Mouse (Mus musculus) CH12.LX (cell line): ENCODE measurements around the gene Trabd2b. TPM values are rescaled to one million over a fixed set of nuclear protein-coding genes. Genes with fewer than 3 reads are reported as not detected.

ENCODE experiments used
- DNase-seq: peaks from one replicate; pipeline ENCODE4 v3.0.0-alpha.2; 2013; ENCODE audit errors: extremely low read depth
- H3K27ac ChIP-seq: 2 replicates; pipeline ENCODE4 v1.5.1; 2012; ENCODE audit warnings: low read depth, mild to moderate bottlenecking, control low read depth, moderate library complexity; ENCODE audit not compliant: insufficient read depth
- H3K27me3 ChIP-seq: replicated peaks from 2 replicates; pipeline ENCODE3; 2012; ENCODE audit warnings: inconsistent platforms
- H3K36me3 ChIP-seq, 2 experiments: replicated peaks in 1 of 2; 2 replicates each; pipeline versions ENCODE3 to v1.6.1; 2012; ENCODE audit warnings: inconsistent platforms in 1 of 2, low read length in 1 of 2, mild to moderate bottlenecking in 1 of 2, mixed read lengths in 1 of 2, moderate library complexity in 1 of 2; ENCODE audit not compliant: control insufficient read depth in 1 of 2, insufficient read depth in 1 of 2
- H3K4me1 ChIP-seq, 2 experiments: 2 replicates each; pipeline ENCODE4 v1.6.1; 2012; ENCODE audit warnings: inconsistent platforms in 1 of 2, moderate library complexity in 1 of 2; ENCODE audit not compliant: insufficient read depth in 2 of 2, control insufficient read depth in 1 of 2
- H3K4me2 ChIP-seq: 2 replicates; pipeline ENCODE4 v1.6.1; 2012; ENCODE audit warnings: low read depth, mild to moderate bottlenecking, control low read depth; ENCODE audit not compliant: poor library complexity, insufficient read depth, severe bottlenecking
- H3K4me3 ChIP-seq, 3 experiments: fragments of 150-350 bp in 1 of 3; sonication (generic) in 1 of 3; replicated peaks in 1 of 3; 2 replicates each; pipeline versions ENCODE3 to v1.5.1; 2011 to 2012; ENCODE audit warnings: low read depth in 2 of 3, low read length in 2 of 3, mild to moderate bottlenecking in 2 of 3, moderate library complexity in 2 of 3, control low read depth in 1 of 3, improper control_type of control experiment in 1 of 3, inconsistent platforms in 1 of 3, mixed read lengths in 1 of 3; ENCODE audit not compliant: poor library complexity in 1 of 3
- H3K79me2 ChIP-seq: replicated peaks from 2 replicates; pipeline ENCODE4 v1.6.1; 2012; ENCODE audit warnings: mild to moderate bottlenecking, moderate library complexity; ENCODE audit not compliant: control insufficient read depth, poor library complexity, insufficient read depth, severe bottlenecking; ENCODE audit errors: extremely low read depth
- H3K9ac ChIP-seq: 2 replicates; pipeline ENCODE4 v1.6.1; 2012; ENCODE audit warnings: low read depth, mild to moderate bottlenecking, control low read depth, moderate library complexity; ENCODE audit not compliant: insufficient read depth
- H3K9me3 ChIP-seq: replicated peaks from 2 replicates; pipeline ENCODE3; 2012; ENCODE audit warnings: low read length, inconsistent platforms, mixed read lengths
- CHD2 ChIP-seq: IDR thresholded peaks from 2 replicates; pipeline ENCODE4 v1.6.1; 2011; ENCODE audit warnings: low read length, improper control_type of control experiment
- E2F4 ChIP-seq: IDR thresholded peaks from 2 replicates; pipeline ENCODE4 v1.6.1; 2011; ENCODE audit warnings: low read depth, low read length, improper control_type of control experiment; ENCODE audit not compliant: insufficient replicate concordance
- EP300 ChIP-seq: IDR thresholded peaks from 2 replicates; pipeline ENCODE4 v1.6.1; 2011; ENCODE audit warnings: low read length, improper control_type of control experiment
- ETS1 ChIP-seq: conservative IDR thresholded peaks from 2 replicates; pipeline ENCODE4 v1.6.1; 2012; ENCODE audit warnings: low read depth, mild to moderate bottlenecking, inconsistent platforms, low read length, improper control_type of control experiment, moderate library complexity
- GABPA ChIP-seq: IDR thresholded peaks from 2 replicates; pipeline ENCODE4 v1.6.1; 2012; ENCODE audit warnings: low read depth, low read length, improper control_type of control experiment, inconsistent platforms; ENCODE audit not compliant: insufficient replicate concordance
- HCFC1 ChIP-seq: IDR thresholded peaks from 2 replicates; pipeline ENCODE4 v1.6.1; 2012; ENCODE audit warnings: low read depth, mild to moderate bottlenecking, inconsistent platforms, low read length, improper control_type of control experiment
- JUND ChIP-seq: conservative IDR thresholded peaks from 2 replicates; pipeline ENCODE4 v1.6.1; 2011; ENCODE audit warnings: low read depth, low read length, improper control_type of control experiment
- KAT2A ChIP-seq: IDR thresholded peaks from 2 replicates; pipeline ENCODE4 v1.6.1; 2012; ENCODE audit warnings: low read length, improper control_type of control experiment, inconsistent platforms; ENCODE audit not compliant: insufficient replicate concordance
- MAX ChIP-seq: IDR thresholded peaks from 2 replicates; pipeline ENCODE4 v1.6.1; 2011; ENCODE audit warnings: low read length, improper control_type of control experiment
- MAZ ChIP-seq: IDR thresholded peaks from 2 replicates; pipeline ENCODE4 v1.6.1; 2012; ENCODE audit warnings: low read depth, mild to moderate bottlenecking, inconsistent platforms, low read length, improper control_type of control experiment, moderate library complexity
- MXI1 ChIP-seq: IDR thresholded peaks from 2 replicates; pipeline ENCODE4 v1.6.1; 2011; ENCODE audit warnings: mild to moderate bottlenecking, low read depth, low read length, improper control_type of control experiment
- MYC ChIP-seq: IDR thresholded peaks from 2 replicates; pipeline ENCODE4 v1.6.1; 2011; ENCODE audit warnings: low read depth, mild to moderate bottlenecking, improper control_type of control experiment, low read length
- NELFE ChIP-seq: IDR thresholded peaks from 2 replicates; pipeline ENCODE4 v1.6.1; 2011; ENCODE audit warnings: low read depth, low read length, improper control_type of control experiment
- NRF1 ChIP-seq: IDR thresholded peaks from 2 replicates; pipeline ENCODE4 v1.6.1; 2014; ENCODE audit warnings: low read depth, mild to moderate bottlenecking, inconsistent platforms, low read length, improper control_type of control experiment, moderate library complexity
- SMC3 ChIP-seq: IDR thresholded peaks from 2 replicates; pipeline ENCODE4 v1.6.1; 2011; ENCODE audit warnings: low read depth, low read length, improper control_type of control experiment
- TBP ChIP-seq: conservative IDR thresholded peaks from 2 replicates; pipeline ENCODE4 v1.6.1; 2011; ENCODE audit warnings: low read depth, low read length, improper control_type of control experiment
- UBTF ChIP-seq: IDR thresholded peaks from 2 replicates; pipeline ENCODE4 v1.6.1; 2012; ENCODE audit warnings: low read depth, mild to moderate bottlenecking, inconsistent platforms, low read length, improper control_type of control experiment, moderate library complexity
- USF1 ChIP-seq: IDR thresholded peaks from 2 replicates; pipeline ENCODE4 v1.6.1; 2014; ENCODE audit warnings: low read depth, mild to moderate bottlenecking, inconsistent platforms, low read length, improper control_type of control experiment
- ZC3H11A ChIP-seq: IDR thresholded peaks from 2 replicates; pipeline ENCODE4 v1.6.1; 2012; ENCODE audit warnings: low read depth, mild to moderate bottlenecking, inconsistent platforms, low read length, improper control_type of control experiment
- ZMIZ1 ChIP-seq: IDR thresholded peaks from 2 replicates; pipeline ENCODE4 v1.6.1; 2012; ENCODE audit warnings: low read depth, mild to moderate bottlenecking, inconsistent platforms, low read length, improper control_type of control experiment
- dilution Hi-C: fragments of 300-500 bp; cut with MboI; formaldehyde crosslinking; loops from 2 replicates; pipeline ENCODE4 v1.14.3; 2020; ENCODE audit warnings: low sequenced_read_pairs; ENCODE audit not compliant: extremely low pct_unique_long_range_greater_than_20kb, extremely low pct_ligation_motif_present
- in situ Hi-C: fragments of 300-500 bp; cut with MboI; formaldehyde crosslinking; loops from 3 replicates; pipeline ENCODE4 v1.14.3; 2019; ENCODE audit warnings: low sequenced_read_pairs, low pct_ligation_motif_present, low pct_unique_long_range_greater_than_20kb, mixed read lengths
- polyA plus RNA-seq: library from polyadenylated mRNA; unstranded; fragments of >175 nt; gene quantifications from 2 replicates; pipeline ENCODE4 v1.2.1, GENCODE M21; 2012; ENCODE audit warnings: low read depth; ENCODE audit not compliant: insufficient read length
- total RNA-seq, 2 experiments: library from RNA; depleted of rRNA; stranded (reverse); fragments of 300-350 nt in 1 of 2; fragments of >200 nt in 1 of 2; gene quantifications; 2 replicates each; pipeline ENCODE4 v1.2.3; 2012 to 2014

The Trabd2b gene
- total and polyA plus RNA-seq, 3 experiments = not detected

GRCm38 (mm10) chr4:114365595-114365994 lies 40.9 kb upstream of the Trabd2b start:
- no peak overlapping the region for H3K4me3 ChIP-seq
- H3K27ac ChIP-seq = no peak overlapping the region
- dilution Hi-C loops = no loop called here
- no peaks in the 10 kb centered on the region for H3K79me2 ChIP-seq
- no peaks in the 10 kb centered on the region for H3K4me1 ChIP-seq
- in situ Hi-C loops = no loop called here
- no peak overlapping the region for H3K4me2 ChIP-seq
- H3K27me3 ChIP-seq = peaks cover 65% of the 10 kb centered on the region
- DNase-seq = no peak
- TF ChIP-seq ZC3H11A (no peak), NELFE (no peak), MXI1 (no peak), EP300 (no peak), JUND (no peak), TBP (no peak), CHD2 (no peak), GABPA (no peak), SMC3 (no peak), NRF1 (no peak), MYC (no peak), HCFC1 (no peak), E2F4 (no peak)
- H3K9ac ChIP-seq = no peak overlapping the region
- H3K9me3 ChIP-seq = no peaks in the 10 kb centered on the region
- H3K36me3 ChIP-seq = no peaks in the 10 kb centered on the region

DNA sequence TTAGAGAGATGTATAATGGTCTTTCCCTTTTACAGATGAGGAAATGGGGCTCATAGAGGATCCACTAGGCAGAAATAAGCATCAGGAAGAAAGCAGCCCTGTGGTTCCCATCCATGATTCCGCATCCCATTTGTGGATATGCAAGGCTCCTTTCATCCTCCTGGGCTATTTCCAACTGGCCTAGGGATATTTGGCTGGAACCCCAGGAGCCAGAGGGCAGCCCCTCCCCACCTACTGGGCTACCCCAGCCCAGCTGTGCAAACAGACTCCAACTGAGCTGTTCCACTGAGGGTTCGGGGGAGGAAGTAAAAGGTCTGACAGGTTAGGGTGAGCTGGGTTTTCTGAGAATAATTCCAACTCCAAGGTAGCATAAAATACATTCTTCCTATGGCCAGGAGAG lies 39.5 kb upstream of the Trabd2b start:
- Histone ChIP-seq H3K9me3 (no peaks in the 10 kb centered on the region), H3K4me2 (no peak overlapping the region), H3K27me3 (peaks cover 66% of the 10 kb centered on the region), H3K79me2 (no peaks in the 10 kb centered on the region), H3K36me3 (no peaks in the 10 kb centered on the region), H3K9ac (no peak overlapping the region), H3K27ac (no peak overlapping the region), H3K4me3 (no peak overlapping the region), H3K4me1 (no peaks in the 10 kb centered on the region)
- TF ChIP-seq KAT2A = no peak
- TF ChIP-seq MAX = no peak
- no peak for TF ChIP-seq EP300
- no peak for TF ChIP-seq ETS1
- no peak for TF ChIP-seq ZMIZ1
- no peak for TF ChIP-seq MAZ
- no peak for TF ChIP-seq USF1
- no peak for TF ChIP-seq UBTF
- dilution Hi-C loops = no loop called here
- in situ Hi-C loops = no loop called here
- DNase-seq = no peak
